Mouse (Mus musculus) embryonic facial prominence, embryonic 14.5 days (tissue): ENCODE measurements around the gene Capn13. TPM values are rescaled to one million over a fixed set of nuclear protein-coding genes. Genes with fewer than 3 reads are reported as not detected.

Experiments
- ATAC-seq: fragments of 200-750 bp; cut with Nextera tagmentation; 2 replicates; pipeline ENCODE4 v1.8.0; 2017; ENCODE audit warnings: low read depth, moderate number of reproducible peaks, moderate TSS enrichment
- DNase-seq: peaks from one replicate; pipeline ENCODE4 v3.0.0-alpha.2; 2015; ENCODE audit warnings: low spot score
- H3K27ac ChIP-seq: fragments of 300-500 bp; sonication (generic); replicated peaks from 2 replicates; pipeline ENCODE4 v1.5.1; 2014; ENCODE audit warnings: low read depth, mild to moderate bottlenecking, low read length, moderate library complexity
- H3K27me3 ChIP-seq: fragments of 300-500 bp; sonication (generic); replicated peaks from 2 replicates; pipeline ENCODE4 v1.6.1; 2014; ENCODE audit warnings: low read length; ENCODE audit not compliant: control insufficient read depth, insufficient read depth
- H3K36me3 ChIP-seq: fragments of 300-500 bp; sonication (generic); 2 replicates; pipeline ENCODE4 v1.6.1; 2014; ENCODE audit warnings: low read length, mixed read lengths; ENCODE audit not compliant: control insufficient read depth, insufficient read depth
- H3K4me1 ChIP-seq: fragments of 300-500 bp; sonication (generic); 2 replicates; pipeline ENCODE4 v1.6.1; 2014; ENCODE audit warnings: antibody characterized with exemption, low read length; ENCODE audit not compliant: control insufficient read depth, insufficient read depth
- H3K4me2 ChIP-seq: fragments of 300-500 bp; sonication (generic); 2 replicates; pipeline ENCODE4 v1.6.1; 2014; ENCODE audit warnings: low read depth, mild to moderate bottlenecking, low read length, moderate library complexity, mixed read lengths
- H3K4me3 ChIP-seq: fragments of 300-500 bp; sonication (generic); 2 replicates; pipeline ENCODE4 v1.5.1; 2014; ENCODE audit warnings: low read depth, mild to moderate bottlenecking, low read length
- H3K9ac ChIP-seq: fragments of 300-500 bp; sonication (generic); 2 replicates; pipeline ENCODE4 v1.6.1; 2014; ENCODE audit warnings: low read depth, mild to moderate bottlenecking, low read length, moderate library complexity, mixed read lengths
- H3K9me3 ChIP-seq: fragments of 300-500 bp; sonication (generic); 2 replicates; pipeline ENCODE4 v1.6.1; 2016; ENCODE audit warnings: low read length; ENCODE audit not compliant: control insufficient read depth
- WGBS: fragments of 180-500 bp; shearing (Covaris S2); extraction: QIAGEN DNeasy Blood & Tissue Kit; methylation state at CpG from one replicate; pipeline ENCODE4 v1.1.7; 2014; 5-methylcytosine and 5-hydroxymethylcytosine counted together
- polyA plus RNA-seq: library from polyadenylated mRNA; unstranded; fragments of >200 nt; fragmentation: Nextera tagmentation; extraction: Ambion mirVana; gene quantifications from 2 replicates; pipeline ENCODE4 v1.2.1, GENCODE M21; 2014

The Capn13 gene
- polyA plus RNA-seq, 1 experiment from 2014 or later, result 0.08 TPM

- WGBS, result 39% methylated on average over 12 of the region's 12 CpGs
- peak; percentile 28 for DNase-seq
- H3K4me2 ChIP-seq, result no peak overlapping the region
Measured at GRCm38 (mm10) chr17:73258620-73259019, 142.0 kb downstream of the Capn13 start.

More at GRCm38 (mm10) chr17:73258620-73259019, 142.0 kb downstream of the Capn13 start:
- Histone ChIP-seq H3K4me3 (no peak overlapping the region), H3K9me3 (no peaks in the 10 kb centered on the region), H3K36me3 (no peaks in the 10 kb centered on the region), H3K27me3 (no peaks in the 10 kb centered on the region), H3K9ac (no peak overlapping the region), H3K4me1 (no peaks in the 10 kb centered on the region), H3K27ac (no peak overlapping the region)
- ATAC-seq, result peak; percentile 57; the same call in 1 of the 2 replicates
